Mouse (Mus musculus) forebrain, embryonic 10.5 days (tissue): ENCODE data around the gene 4931428F04Rik. TPM values are rescaled to one million over a fixed set of nuclear protein-coding genes. Genes with fewer than 3 reads are reported as not detected.
"Not testable (repeated sequence)": the region's sequence is repeated elsewhere in the genome, so short reads cannot be mapped to it uniquely, and the experiment has no call there.

Source experiments
- DNase-seq: peaks from one replicate; pipeline ENCODE4 v3.0.0-alpha.2; 2017; ENCODE audit warnings: low spot score; ENCODE audit errors: extremely low spot score
- H3K27ac ChIP-seq: fragments of 300-500 bp; sonication (generic); 2 replicates; pipeline ENCODE4 v1.5.1; 2016; ENCODE audit warnings: mild to moderate bottlenecking
- H3K27me3 ChIP-seq: fragments of 300-500 bp; sonication (generic); 2 replicates; pipeline ENCODE4 v1.6.1; 2016; ENCODE audit warnings: mild to moderate bottlenecking; ENCODE audit not compliant: poor library complexity, severe bottlenecking
- H3K36me3 ChIP-seq: fragments of 300-500 bp; sonication (generic); replicated peaks from 2 replicates; pipeline ENCODE4 v1.6.1; 2016; ENCODE audit warnings: mild to moderate bottlenecking, moderate library complexity
- H3K4me1 ChIP-seq: fragments of 300-500 bp; sonication (generic); 2 replicates; pipeline ENCODE4 v1.6.1; 2016
- H3K4me3 ChIP-seq: fragments of 300-500 bp; sonication (generic); 2 replicates; pipeline ENCODE4 v1.5.1; 2016; ENCODE audit warnings: mild to moderate bottlenecking, moderate library complexity
- H3K9me3 ChIP-seq: fragments of 300-500 bp; sonication (generic); 2 replicates; pipeline ENCODE4 v1.6.1; 2016; ENCODE audit warnings: mild to moderate bottlenecking, moderate library complexity
- WGBS: fragments of 180-500 bp; shearing (Covaris S2); methylation state at CpG from one replicate; pipeline ENCODE4 v1.1.7; 2016; 5-methylcytosine and 5-hydroxymethylcytosine counted together
- microRNA counts: library from miRNA; unstranded; fragments of <30 nt; microRNA quantifications from one replicate; lab custom pipeline; 2017
- microRNA-seq: library from miRNA; unstranded; fragments of <30 nt; microRNA quantifications from one replicate; pipeline ENCODE4, GENCODE M21; 2017
- polyA plus RNA-seq: library from polyadenylated mRNA; unstranded; fragments of >200 nt; fragmentation: Nextera tagmentation; extraction: Ambion mirVana; gene quantifications from 2 replicates; pipeline ENCODE4 v1.2.1, GENCODE M21; 2016

The 4931428F04Rik gene
- polyA plus RNA-seq, 1 experiment from 2014 or later, result 19.8 TPM

- Histone ChIP-seq H3K36me3 (peaks cover 62% of the 10 kb centered on the region), H3K27ac (no peak overlapping the region), H3K9me3 (no peaks in the 10 kb centered on the region), H3K4me1 (no peaks in the 10 kb centered on the region), H3K4me3 (no peak overlapping the region), H3K27me3 (no peaks in the 10 kb centered on the region)
- no peak for DNase-seq
- 97% methylated on average over 7 of the region's 7 CpGs for WGBS
These were observed 48.6 kb downstream of the 4931428F04Rik start for GRCm38 (mm10) chr8:105241016-105241415.

DNA sequence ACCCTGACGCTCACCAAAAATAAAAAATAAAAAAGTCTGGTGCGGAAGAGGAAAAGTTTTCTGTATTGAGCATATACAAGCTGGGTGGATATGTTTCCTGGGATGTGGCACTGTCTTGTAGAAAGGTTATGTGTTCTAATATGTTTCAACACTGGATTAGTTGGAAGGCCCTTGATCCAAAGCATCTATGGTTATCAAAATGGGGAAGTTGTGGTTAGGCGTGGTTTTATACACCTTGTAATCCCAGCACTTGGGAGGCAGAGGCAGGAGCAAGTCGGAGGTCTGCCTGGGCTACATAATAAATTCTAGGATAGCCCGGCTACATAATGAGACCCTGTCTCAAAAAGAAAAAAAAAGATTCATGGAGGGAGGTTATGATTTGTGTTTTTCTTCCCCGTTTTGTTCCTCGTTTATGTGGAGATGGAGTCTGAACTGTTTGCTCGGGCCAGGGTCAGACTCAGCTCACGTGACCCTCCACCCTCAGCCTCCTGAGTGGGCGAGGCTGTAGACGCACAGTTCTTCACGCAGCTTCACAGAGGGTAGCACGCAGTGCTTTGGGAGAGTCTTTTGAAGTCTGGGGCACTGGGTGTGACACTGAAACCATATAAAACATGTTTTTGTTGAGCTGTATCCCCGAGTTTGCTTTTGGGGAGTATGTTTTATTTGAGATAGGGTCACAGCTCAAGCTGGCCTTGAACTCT lies 52.1 kb downstream of the 4931428F04Rik start:
- Histone ChIP-seq H3K36me3 (peaks cover 66% of the 10 kb centered on the region), H3K27ac (no peak overlapping the region), H3K9me3 (no peaks in the 10 kb centered on the region), H3K4me1 (no peaks in the 10 kb centered on the region), H3K4me3 (no peak overlapping the region), H3K27me3 (no peaks in the 10 kb centered on the region)
- WGBS, result 92% methylated on average over 14 of the region's 14 CpGs
- DNase-seq, result no peak

GRCm38 (mm10) chr8:105235206-105235605 lies 54.5 kb downstream of the 4931428F04Rik start:
- H3K27me3 ChIP-seq, result no peaks in the 10 kb centered on the region
- no peaks in the 10 kb centered on the region for H3K9me3 ChIP-seq
- peaks cover 48% of the 10 kb centered on the region for H3K36me3 ChIP-seq
- no peak overlapping the region for H3K4me3 ChIP-seq
- DNase-seq, result no peak
- no peak overlapping the region for H3K27ac ChIP-seq
- no peaks in the 10 kb centered on the region for H3K4me1 ChIP-seq
- 84% methylated on average over 1 of the region's 1 CpGs for WGBS

GRCm38 (mm10) chr8:105233126-105233935 lies 56.3 kb downstream of the 4931428F04Rik start:
- no peaks in the 10 kb centered on the region for H3K27me3 ChIP-seq
- H3K4me3 ChIP-seq, result no peak overlapping the region
- whole genome bisulfite sequencing, result 75% methylated on average over 1 of the region's 1 CpGs
- H3K27ac ChIP-seq, result no peak overlapping the region
- no peaks in the 10 kb centered on the region for H3K9me3 ChIP-seq
- DNase-seq, result no peak
- no peaks in the 10 kb centered on the region for H3K4me1 ChIP-seq
- H3K36me3 ChIP-seq, result peaks cover 29% of the 10 kb centered on the region

DNA sequence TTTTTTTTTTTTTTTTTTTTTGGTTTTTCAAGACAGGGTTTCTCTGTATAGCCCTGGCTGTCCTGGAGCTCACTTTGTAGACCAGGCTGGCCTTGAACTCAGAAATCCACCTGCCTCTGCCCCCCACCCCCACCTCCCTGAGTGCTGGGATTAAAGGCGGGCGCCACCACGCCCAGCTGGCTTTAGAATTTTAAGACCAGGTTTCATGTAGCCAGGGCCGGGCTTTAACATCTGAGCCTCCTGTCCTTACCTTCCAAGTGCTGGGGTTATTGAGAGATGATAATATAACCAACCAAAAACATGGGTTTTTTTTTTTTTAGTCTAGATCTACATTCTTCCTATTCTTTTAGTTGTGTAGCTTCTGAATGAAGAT lies 57.4 kb downstream of the 4931428F04Rik start:
- H3K27ac ChIP-seq, H3K27me3 ChIP-seq, H3K4me3 ChIP-seq, DNase-seq, H3K4me1 ChIP-seq, H3K9me3 ChIP-seq: not testable (repeated sequence)
- WGBS, result 94% methylated on average over 4 of the region's 4 CpGs
- peaks cover 29% of the 10 kb centered on the region for H3K36me3 ChIP-seq

DNA sequence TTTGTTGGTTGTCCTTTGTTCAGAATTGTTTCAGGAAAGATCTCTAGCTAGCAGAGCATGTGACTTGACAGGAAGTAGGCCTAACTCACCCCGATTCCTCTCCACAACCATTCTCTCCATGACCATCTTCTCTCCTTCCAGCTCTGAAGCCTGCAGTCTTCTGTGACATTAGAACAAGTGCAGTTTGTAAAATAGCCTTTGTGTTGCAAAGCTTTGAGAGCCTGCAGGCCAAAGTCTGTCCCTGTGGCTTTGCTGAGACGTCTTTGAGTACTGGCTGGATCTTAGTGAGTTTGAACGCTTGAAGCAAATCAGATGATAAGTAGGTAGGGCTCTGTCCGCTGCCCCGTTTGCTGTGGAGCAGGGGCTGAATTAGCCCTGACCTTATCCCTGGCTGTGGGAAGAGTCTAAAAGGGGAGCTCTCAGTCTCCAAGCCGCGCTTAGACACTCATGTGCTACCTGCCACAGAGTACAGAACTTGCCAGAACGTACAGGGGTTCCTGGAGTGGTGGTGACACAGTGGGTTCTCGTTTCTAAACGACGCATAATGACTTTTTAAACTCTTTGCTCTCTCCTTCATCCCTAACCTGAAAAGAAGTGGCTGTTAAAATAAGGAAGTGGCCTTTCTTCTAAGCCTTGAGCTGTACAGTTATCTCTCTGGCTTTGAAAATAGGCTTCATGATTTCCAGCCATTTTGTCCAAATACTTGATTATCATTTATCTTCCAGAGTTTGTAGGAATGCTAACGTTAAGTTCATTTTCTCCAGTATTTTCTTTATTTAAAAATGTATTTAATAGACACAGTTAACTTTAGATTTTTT lies 58.0 kb downstream of the 4931428F04Rik start:
- H3K27ac ChIP-seq, result no peak overlapping the region
- H3K27me3 ChIP-seq, result no peaks in the 10 kb centered on the region
- H3K9me3 ChIP-seq, result no peaks in the 10 kb centered on the region
- peaks cover 26% of the 10 kb centered on the region for H3K36me3 ChIP-seq
- H3K4me3 ChIP-seq, result no peak overlapping the region
- WGBS, result 90% methylated on average over 12 of the region's 12 CpGs
- DNase-seq, result no peak
- H3K4me1 ChIP-seq, result no peaks in the 10 kb centered on the region

MicroRNAs encoded within 50 kb of the gene (microRNA counts, 519-probe panel; counts per million panel counts)
- microRNA mmu-miR-328 (lab: Ali Mortazavi, UCI), result 2,962 counts per million, percentile 71 among the panel's probes with 10 or more counts

Small RNA genes lying within 50 kb of the gene (microRNA-seq; reads per million reads assigned to microRNA genes)
- gene Gm27320 (not detected), gene Mir328 (186 reads per million, percentile 54 among the genes with 10 or more reads in this experiment)

Other genes starting within 250 kb of the 4931428F04Rik start
- not detected in 2 replicates for gene Ces3a, start 241.3 kb downstream of the 4931428F04Rik start, polyA plus RNA-seq
- not detected in 2 replicates for gene Ces3b, start 206.1 kb downstream of the 4931428F04Rik start, polyA plus RNA-seq
- not detected in 2 replicates for gene Ces4a, start 158.1 kb downstream of the 4931428F04Rik start, polyA plus RNA-seq
- 51.8 and 52.1 TPM in 2 replicates for gene Cbfb, start 119.2 kb downstream of the 4931428F04Rik start, polyA plus RNA-seq
- 23.0 and 24.4 TPM in 2 replicates for gene D230025D16Rik, start 64.7 kb downstream of the 4931428F04Rik start, polyA plus RNA-seq
- 1.4 and 2.1 TPM in 2 replicates for gene B3gnt9, start 34.7 kb downstream of the 4931428F04Rik start, polyA plus RNA-seq
- gene Tradd, start 25.3 kb downstream of the 4931428F04Rik start, polyA plus RNA-seq, result 13.4 and 13.9 TPM in 2 replicates
- 0.55 and 0.91 TPM in 2 replicates for gene Fbxl8, start 25.2 kb downstream of the 4931428F04Rik start, polyA plus RNA-seq
- gene Hsf4, start 20.1 kb downstream of the 4931428F04Rik start, polyA plus RNA-seq, result not detected in 2 replicates
- 0.57 and 0.99 TPM in 2 replicates for gene Nol3, start 13.7 kb downstream of the 4931428F04Rik start, polyA plus RNA-seq
- gene Exoc3l, start 6.2 kb upstream of the 4931428F04Rik start, polyA plus RNA-seq, result 11.5 and 11.6 TPM in 2 replicates
- 136 and 144 TPM in 2 replicates for gene E2f4, start 7.8 kb upstream of the 4931428F04Rik start, polyA plus RNA-seq
- gene Elmo3, start 15.7 kb upstream of the 4931428F04Rik start, polyA plus RNA-seq, result 1.8 and 1.9 TPM in 2 replicates
- gene Lrrc29, start 36.4 kb upstream of the 4931428F04Rik start, polyA plus RNA-seq, result 1.4 TPM in 2 replicates
- gene Tmem208, start 36.5 kb upstream of the 4931428F04Rik start, polyA plus RNA-seq, result 95.3 and 96.6 TPM in 2 replicates
- 2.1 and 2.2 TPM in 2 replicates for gene Fhod1, start 58.1 kb upstream of the 4931428F04Rik start, polyA plus RNA-seq
- gene Slc9a5, start 59.0 kb upstream of the 4931428F04Rik start, polyA plus RNA-seq, result 5.2 and 5.5 TPM in 2 replicates
- gene Plekhg4, start 83.4 kb upstream of the 4931428F04Rik start, polyA plus RNA-seq, result 0.64 and 1.1 TPM in 2 replicates
- not detected in 2 replicates for gene Kctd19, start 123.6 kb upstream of the 4931428F04Rik start, polyA plus RNA-seq
- 0.36 and 0.93 TPM in 2 replicates for gene Lrrc36, start 123.7 kb upstream of the 4931428F04Rik start, polyA plus RNA-seq
- 23.3 and 23.9 TPM in 2 replicates for gene Tppp3, start 181.7 kb upstream of the 4931428F04Rik start, polyA plus RNA-seq
- gene Zdhhc1, start 207.0 kb upstream of the 4931428F04Rik start, polyA plus RNA-seq, result 12.9 and 18.5 TPM in 2 replicates
- gene Hsd11b2, start 228.9 kb upstream of the 4931428F04Rik start, polyA plus RNA-seq, result 12.3 and 15.6 TPM in 2 replicates